Mouse (Mus musculus): ENCODE results near the gene Lrrc15.
A peak's percentile ranks its signal among the peaks of the same experiment; 100 is the strongest.

Gene Lrrc15

GRCm38 (mm10) chr16:30282844-30283495 is at the start of gene Lrrc15:
Gene Lrrc15 (minus strand): TSS chr16:30283256.
- peak; percentile 65 for DNase-seq

GRCm38 (mm10) chr16:30314236-30314635 is 31.2 kb upstream of the Lrrc15 start:
- no peak for DNase-seq

GRCm38 (mm10) chr16:30310647-30311046 is 27.6 kb upstream of the Lrrc15 start, which contains the start of gene Gp5:
Gene Gp5 (minus strand): TSS chr16:30310779.
- DNase-seq: no peak

- no peak for DNase-seq
Observed at GRCm38 (mm10) chr16:30310171-30310515, 27.1 kb upstream of the Lrrc15 start.

DNA sequence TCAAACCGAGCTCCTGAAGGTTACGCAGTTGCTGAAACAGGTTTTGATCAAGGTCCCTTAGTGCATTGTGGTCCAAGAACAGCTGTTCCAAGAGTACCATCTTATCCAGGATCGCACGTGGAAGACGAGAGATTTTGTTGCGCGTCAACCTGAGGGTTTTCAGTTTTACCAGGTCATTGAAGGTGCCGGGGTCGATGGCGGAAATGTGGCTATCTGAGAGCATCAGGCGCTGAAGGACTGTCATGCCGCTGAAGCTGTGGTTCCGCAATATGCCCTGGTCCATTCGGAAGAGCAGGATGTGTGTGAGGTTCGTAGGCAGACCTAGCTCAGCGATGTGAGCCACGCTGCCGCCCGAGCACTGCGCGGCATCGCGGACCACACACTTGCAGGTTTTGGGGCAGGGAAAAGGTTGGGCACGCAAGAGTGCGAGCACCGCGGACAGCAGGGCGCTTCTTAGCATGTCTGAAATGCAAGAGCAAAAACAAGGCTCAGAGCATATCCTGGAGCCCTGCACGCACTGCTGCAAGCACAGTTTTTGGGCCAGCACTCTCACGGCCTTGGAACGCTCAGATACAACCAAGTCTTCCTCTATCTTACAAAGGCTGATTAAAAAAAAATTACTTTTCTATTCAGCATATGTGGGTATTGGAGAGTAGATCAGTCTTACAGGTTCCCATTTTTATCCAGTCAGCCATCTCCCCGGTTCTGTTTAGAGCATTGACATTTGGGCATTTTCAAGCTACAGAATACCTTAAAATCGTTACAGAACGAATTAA is 26.5 kb upstream of the Lrrc15 start:
- DNase-seq: no peak

- peak; percentile 17 for DNase-seq
Observed at GRCm38 (mm10) chr16:30308616-30309394, 25.7 kb upstream of the Lrrc15 start.

DNA sequence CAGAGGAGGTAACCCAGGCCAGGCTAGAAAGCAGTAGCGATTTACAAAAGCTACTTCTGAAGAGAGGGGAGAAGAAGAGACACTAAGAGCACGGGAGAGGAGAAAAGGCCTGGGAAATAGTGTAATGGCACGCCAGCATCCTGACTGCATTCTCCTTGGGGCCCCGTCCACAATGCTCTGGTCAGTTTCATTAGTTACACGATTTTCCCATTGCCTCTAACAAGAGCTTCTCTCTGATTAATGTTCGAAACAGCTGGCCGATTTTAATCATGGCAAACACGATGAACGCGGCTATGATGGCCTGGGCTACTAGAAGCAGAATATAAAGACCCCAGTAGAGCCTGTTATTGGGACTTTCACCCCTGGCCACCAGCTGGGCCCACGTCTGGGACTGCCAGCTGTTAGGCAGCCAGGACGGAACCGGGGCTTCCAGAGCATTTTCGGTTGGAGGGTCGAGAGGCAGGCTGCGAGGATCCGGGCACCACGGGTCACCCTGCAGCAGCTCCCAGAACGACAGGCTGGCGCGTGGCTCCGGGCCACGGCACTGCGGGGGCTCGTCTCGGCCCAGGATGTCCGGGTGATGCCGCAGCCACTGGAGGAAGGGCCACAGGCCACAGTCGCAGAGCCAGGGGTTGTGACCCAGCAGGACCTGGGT is 25.0 kb upstream of the Lrrc15 start:
- peak; percentile 24 for DNase-seq

- DNase-seq: no peak
Observed at GRCm38 (mm10) chr16:30307306-30307705, 24.2 kb upstream of the Lrrc15 start.

DNA sequence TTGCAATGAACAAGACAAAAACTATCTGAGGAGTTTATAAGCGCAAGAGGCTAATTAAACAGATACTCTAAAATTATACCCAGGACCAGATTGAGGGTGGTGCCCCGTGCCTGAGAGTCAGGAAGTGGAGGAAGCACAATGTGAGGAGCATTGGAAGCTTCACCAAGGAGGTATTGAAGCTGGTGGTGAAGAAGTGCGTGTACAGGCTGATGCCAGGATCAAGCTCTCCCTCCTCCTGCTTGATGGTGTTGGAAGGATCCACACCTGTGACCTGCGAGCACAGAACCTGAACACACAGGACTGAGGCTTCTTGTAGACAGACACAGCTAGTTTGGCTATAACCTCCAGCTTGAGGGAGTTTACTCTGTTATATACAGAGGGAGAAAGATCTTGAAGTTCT is 23.0 kb upstream of the Lrrc15 start:
- no peak for DNase-seq

DNA sequence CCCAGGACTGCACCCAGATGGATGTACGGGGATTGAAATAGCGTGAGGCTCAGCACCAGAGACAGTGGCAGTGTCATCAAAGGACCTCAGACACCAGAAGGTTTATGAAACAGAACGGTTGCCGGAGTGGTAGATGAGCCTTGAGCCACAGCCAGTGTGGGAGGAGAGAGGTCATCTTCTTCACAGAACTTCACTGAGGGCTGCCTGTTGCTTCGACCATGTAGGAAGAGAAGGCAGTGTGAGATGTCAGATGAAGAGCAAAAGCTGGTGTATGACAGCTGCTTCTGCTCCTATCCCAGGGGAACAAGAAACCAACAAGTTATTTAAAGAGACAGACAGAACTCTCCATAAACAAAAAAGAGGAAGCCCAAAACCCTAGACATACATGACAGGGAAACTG is 21.2 kb upstream of the Lrrc15 start:
- peak; percentile 32 for DNase-seq

DNA sequence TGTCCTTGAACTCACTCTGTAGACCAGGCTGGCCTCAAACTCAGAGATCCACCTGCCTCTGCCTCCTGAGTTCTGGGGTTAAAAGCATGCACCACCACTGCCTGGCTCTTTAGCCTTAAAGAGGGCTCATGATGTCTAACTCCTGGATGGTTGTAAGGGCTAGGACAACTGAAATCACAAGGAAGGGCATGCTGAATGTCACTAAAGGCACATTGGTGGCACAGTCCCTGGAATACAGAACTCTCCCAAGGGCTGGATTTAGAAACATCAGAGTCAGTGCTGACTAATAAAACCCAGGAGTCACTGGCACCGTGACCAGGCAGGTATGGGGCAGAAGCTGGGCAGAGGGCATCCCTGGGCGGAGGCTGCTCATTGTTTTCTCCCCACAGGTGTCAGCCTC is 20.4 kb upstream of the Lrrc15 start:
- DNase-seq: no peak

DNA sequence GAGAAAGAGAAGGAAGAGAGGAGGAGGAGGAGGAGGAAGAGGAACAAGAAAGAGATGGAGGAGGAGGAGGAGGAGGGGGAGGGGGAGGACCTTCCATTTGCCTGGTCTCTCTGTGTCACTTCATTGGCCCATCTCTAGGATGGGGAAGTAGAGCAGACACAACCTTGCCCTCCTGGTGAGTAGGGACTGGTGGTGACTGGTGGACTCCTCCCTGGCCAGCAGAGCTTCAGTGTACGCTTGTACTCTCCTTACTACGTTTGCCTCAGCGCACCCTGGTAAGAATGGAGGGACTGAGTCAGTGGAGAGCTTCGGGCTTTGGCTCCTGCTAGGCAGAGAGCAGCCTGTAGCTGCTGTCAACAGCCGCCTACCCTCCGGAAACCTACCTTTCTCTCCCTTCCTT is 19.6 kb upstream of the Lrrc15 start:
- no peak for DNase-seq

DNA sequence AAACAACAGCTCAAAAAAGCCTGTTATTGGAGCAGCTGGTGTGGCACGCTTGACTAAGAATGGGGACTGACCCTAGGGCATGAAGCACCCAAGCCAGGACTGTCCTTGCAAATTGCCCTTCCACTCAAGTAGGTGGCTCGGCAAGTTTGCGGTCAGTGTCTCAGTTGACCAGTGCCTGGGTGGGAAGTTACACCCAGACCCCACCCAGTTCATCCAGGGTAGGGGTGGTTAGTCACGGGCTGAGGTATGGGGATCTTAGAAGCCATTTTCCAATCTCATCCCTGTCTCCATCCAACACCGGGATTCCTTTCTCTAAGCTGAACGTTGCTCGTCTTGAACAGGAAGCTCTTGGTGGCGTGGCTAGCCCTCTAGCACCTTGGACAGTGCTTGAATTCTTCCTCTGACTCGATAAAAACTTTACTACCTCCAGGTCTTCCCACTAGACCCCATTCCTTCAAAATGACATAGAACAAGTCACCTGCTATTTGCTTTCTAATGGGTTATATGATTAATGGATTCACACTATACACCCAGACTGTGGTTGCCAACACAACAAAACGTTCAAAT is 16.7 kb upstream of the Lrrc15 start:
- no peak for DNase-seq

DNA sequence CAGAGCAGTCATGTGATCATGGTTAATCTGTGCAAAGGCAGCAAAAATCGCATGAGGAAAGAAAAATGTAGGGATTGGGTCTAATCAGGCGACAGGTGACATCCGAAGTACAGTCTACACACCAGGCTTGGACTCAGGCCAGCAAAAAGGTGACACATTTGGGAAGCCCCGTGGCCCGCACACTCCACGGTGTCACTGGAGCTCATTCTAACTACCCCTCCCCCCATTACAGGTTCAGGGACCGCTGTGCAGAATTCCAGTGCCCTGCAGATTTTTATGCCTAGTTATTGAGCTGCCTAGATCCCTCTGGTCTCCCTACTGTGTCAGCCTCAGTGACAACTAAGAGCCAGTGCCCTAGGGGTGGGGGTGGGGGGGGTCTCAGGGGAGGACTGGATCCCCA is 14.4 kb upstream of the Lrrc15 start:
- DNase-seq: no peak

DNA sequence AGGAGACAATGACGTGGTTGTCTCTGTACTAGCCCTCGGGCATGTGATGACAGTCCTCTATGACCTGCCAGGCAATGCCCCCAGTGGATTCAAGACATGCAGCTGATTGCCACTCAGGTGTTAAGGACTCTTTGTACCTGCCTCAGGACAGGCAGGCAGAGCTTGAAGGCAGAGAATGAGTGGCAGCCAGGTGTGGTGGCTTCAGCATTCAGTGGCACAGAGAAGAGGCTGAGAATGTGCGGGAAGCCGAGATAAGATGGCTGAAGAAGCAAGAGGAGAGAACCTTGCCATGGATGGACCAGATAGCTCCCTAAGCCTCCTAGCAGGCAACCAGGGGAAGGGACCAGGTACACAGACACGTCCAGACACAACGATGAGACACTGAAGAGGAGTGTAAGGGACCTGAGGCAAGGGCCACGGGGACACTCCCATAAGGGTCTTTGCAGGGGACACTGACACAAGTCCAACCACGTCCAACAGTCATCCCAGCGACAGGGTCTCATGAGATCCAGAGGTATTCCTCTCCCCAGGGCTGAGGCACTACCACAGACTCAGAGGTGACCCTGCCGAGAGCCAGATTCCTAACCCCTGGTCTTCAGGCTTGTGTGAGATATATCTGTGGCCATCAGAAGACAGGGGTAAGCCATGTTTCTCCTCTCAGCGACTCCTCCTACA is 13.7 kb upstream of the Lrrc15 start:
- no peak for DNase-seq

DNA sequence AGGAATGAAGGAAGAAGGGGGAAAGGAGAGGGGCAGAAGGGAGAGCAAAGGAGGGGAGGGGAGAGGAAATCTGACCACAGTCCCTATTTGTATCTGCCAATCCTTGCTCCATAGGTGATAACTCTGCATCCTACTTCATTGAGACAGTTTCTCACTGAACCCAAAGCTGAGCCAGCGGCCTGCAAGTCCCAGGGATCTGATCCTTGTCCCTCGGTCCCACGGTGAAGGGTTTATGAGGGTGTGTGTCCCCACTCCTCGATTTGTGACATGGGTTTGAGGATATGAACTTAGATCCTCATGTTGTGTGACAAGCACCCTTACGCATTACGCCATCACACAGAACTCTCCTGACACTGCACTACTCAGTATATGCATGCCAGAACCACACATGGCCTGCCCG is 12.1 kb upstream of the Lrrc15 start:
- DNase-seq: no peak

- no peak for DNase-seq
Observed at GRCm38 (mm10) chr16:30290436-30290835, 7.4 kb upstream of the Lrrc15 start.

DNA sequence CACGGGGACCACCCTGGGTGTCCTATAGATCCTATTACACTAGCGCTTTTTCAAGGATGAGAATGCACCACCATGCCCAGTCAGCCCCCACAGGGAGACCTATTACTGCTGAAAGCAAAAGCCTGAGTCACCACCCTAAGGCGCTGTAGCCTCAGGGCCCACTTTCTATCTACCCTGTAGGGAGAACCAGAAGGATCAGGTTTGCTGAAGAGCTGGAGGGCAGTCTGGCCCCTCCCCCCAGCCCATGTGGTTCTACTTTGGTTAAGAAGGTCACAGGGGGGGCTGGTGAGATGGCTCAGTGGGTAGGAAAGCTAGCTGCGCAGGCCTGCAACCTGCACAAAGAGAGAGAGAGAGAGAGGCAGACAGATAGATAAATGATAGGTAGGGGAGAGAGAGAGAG is 2.6 kb upstream of the Lrrc15 start:
- DNase-seq: no peak

DNA sequence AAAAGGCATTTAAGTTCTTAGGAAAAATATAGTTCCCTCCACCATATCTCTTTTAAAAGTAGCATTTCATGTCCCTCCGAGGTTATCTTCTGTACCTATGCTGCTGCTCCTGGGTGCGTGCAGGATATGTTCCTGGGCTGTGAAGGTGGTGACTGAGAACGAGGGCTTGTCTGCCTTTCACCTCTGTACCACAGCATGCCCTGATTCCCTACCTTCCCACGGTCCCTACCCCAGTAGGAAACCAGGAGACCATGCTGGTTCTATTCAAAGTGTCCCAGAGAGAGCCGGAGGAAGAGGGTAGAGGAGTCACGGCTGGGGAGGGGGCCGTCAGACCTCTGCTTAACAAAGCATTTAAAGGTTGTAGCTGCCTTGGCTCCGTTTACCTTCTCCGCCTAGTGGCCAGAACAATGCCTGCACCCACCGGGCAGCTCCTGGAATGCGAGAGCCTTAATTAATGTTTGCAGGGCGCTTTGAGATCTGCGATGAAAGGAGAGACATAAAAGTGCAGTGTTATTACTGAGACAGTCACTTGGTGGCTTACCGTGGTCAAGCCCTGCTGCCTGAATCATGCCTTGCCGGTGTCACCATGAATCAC is 784 bp upstream of the Lrrc15 start:
- DNase-seq: peak; percentile 53

DNA sequence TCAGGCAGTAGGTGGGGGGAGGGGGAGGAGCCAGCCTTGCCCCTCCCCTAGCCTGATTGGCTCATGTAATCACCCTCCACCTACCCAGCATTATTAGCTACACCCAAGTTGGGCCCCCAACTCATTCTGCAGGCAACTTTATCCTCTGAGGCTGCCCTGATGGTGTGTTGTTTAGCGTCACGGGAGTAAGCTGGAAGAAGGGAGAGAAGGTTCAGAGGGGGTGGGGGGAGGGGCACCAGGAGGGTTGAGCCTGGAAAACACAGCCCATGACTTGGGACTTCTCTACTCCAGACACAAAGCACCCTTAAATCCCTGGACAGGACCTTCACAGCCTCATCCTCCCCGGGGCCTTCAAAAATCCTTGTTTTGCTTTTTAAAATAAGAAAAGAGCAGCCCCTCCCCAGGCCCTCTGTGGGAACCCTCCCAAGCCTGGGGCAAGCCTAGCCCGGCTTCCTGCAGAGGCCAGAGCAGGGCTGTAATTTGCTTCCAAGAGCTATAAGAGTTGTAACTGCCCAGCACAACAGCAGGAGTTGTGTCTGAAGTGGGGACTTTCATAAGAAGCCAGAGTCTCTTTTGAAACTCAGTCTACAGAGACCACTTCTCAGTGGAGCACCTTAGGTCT is 2.3 kb downstream of the Lrrc15 start:
- no peak for DNase-seq

DNA sequence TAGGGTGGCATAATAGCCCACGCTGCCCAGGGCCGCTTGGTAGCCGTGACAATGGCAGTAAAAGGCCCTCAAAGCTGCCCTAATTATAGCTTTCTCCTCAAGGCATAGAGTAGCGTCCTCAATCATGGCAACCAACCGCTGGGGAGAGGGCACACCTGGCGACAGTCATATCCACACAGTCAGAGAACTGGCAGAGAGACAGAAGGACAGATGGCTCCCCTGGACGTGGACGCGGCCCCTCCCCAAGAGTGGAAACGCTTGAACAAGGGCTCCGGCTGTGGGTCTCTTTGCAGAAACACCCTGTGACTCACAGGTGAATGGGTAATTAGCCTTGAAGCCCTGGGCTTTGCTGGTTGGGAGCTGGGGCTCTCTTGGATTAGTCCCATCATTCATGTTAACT is 4.7 kb downstream of the Lrrc15 start:
- no peak for DNase-seq

Data from lung, postnatal 10 days (tissue).